Mouse (Mus musculus): Measurements from ENCODE around the gene Esrrb. TPM values are rescaled to one million over a fixed set of nuclear protein-coding genes. Genes with fewer than 3 reads are reported as not detected.
A peak's percentile ranks its signal among the peaks of the same experiment; 100 is the strongest.

Esrrb gene
- polyA plus RNA-seq (2014; fragmentation: Nextera tagmentation; extraction: Ambion mirVana): 0.14 and 0.38 TPM in 2 replicates

- DNase-seq (ENCODE audit: low spot score): no peak
- WGBS: 31% methylated on average over 22 of the region's 22 CpGs
- Histone ChIP-seq H3K4me2 (ENCODE audit: low read depth, low read length) (no peak within 1 kb of the TSS), H3K4me1 (ENCODE audit: control insufficient read depth, insufficient read depth, low read length) (no peaks in the 10 kb centered on the region), H3K9me3 (replicated peaks; ENCODE audit: control insufficient read depth, low read length) (no peaks in the 10 kb centered on the region), H3K9ac (replicated peaks; ENCODE audit: low read length) (no peak within 1 kb of the TSS), H3K27ac (replicated peaks; ENCODE audit: low read depth, low read length) (no peak within 1 kb of the TSS), H3K36me3 (replicated peaks; ENCODE audit: control insufficient read depth, insufficient read depth, low read depth, low read length) (no peaks in the 10 kb centered on the region), H3K4me3 (ENCODE audit: low read depth, low read length) (no peak within 1 kb of the TSS), H3K27me3 (ENCODE audit: control insufficient read depth, insufficient read depth, low read length) (no peaks in the 10 kb centered on the region)
- ATAC-seq (replicated peaks; ENCODE audit: insufficient number of reproducible peaks, low FRiP score, low TSS enrichment, low read depth): 0 out of 2 replicates have a peak, but pooled peaks have one; percentile 63
Observed at GRCm38 (mm10) chr12:86360696-86361631, at the start of gene Esrrb. Gene Esrrb, plus strand, starts transcription at chr12:86361117.

GRCm38 (mm10) chr12:86320629-86321028 is 40.3 kb upstream of the Esrrb start:
- Histone ChIP-seq H3K27me3 (ENCODE audit: control insufficient read depth, insufficient read depth, low read length) (no peaks in the 10 kb centered on the region), H3K36me3 (replicated peaks; ENCODE audit: control insufficient read depth, insufficient read depth, low read depth, low read length) (no peaks in the 10 kb centered on the region), H3K9ac (replicated peaks; ENCODE audit: low read length) (0 out of 2 replicates have a peak overlapping the region, but pooled peaks have one; percentile 2), H3K4me2 (ENCODE audit: low read depth, low read length) (no peak overlapping the region; the same call in 1 of the 2 replicates), H3K4me3 (ENCODE audit: low read depth, low read length) (no peak overlapping the region), H3K4me1 (ENCODE audit: control insufficient read depth, insufficient read depth, low read length) (no peaks in the 10 kb centered on the region; the same call in 1 of the 2 replicates), H3K27ac (replicated peaks; ENCODE audit: low read depth, low read length) (no peak overlapping the region), H3K9me3 (replicated peaks; ENCODE audit: control insufficient read depth, low read length) (no peaks in the 10 kb centered on the region)
- DNase-seq (ENCODE audit: low spot score) (peak; percentile 8), ATAC-seq (replicated peaks; ENCODE audit: insufficient number of reproducible peaks, low FRiP score, low TSS enrichment, low read depth) (no peak)
- WGBS: 13% methylated on average over 12 of the region's 12 CpGs

GRCm38 (mm10) chr12:86324297-86324696 is 36.6 kb upstream of the Esrrb start:
- Histone ChIP-seq H3K4me1 (ENCODE audit: control insufficient read depth, insufficient read depth, low read length) (no peaks in the 10 kb centered on the region; the same call in 1 of the 2 replicates), H3K9ac (replicated peaks; ENCODE audit: low read length) (no peak overlapping the region), H3K4me2 (ENCODE audit: low read depth, low read length) (no peak overlapping the region), H3K27ac (replicated peaks; ENCODE audit: low read depth, low read length) (no peak overlapping the region), H3K27me3 (ENCODE audit: control insufficient read depth, insufficient read depth, low read length) (no peaks in the 10 kb centered on the region), H3K4me3 (ENCODE audit: low read depth, low read length) (no peak overlapping the region), H3K9me3 (replicated peaks; ENCODE audit: control insufficient read depth, low read length) (no peaks in the 10 kb centered on the region), H3K36me3 (replicated peaks; ENCODE audit: control insufficient read depth, insufficient read depth, low read depth, low read length) (no peaks in the 10 kb centered on the region)
- 33% methylated on average over 3 of the region's 3 CpGs for WGBS
- no peak for ATAC-seq (replicated peaks; ENCODE audit: insufficient number of reproducible peaks, low FRiP score, low TSS enrichment, low read depth)
- DNase-seq (ENCODE audit: low spot score): no peak

DNA sequence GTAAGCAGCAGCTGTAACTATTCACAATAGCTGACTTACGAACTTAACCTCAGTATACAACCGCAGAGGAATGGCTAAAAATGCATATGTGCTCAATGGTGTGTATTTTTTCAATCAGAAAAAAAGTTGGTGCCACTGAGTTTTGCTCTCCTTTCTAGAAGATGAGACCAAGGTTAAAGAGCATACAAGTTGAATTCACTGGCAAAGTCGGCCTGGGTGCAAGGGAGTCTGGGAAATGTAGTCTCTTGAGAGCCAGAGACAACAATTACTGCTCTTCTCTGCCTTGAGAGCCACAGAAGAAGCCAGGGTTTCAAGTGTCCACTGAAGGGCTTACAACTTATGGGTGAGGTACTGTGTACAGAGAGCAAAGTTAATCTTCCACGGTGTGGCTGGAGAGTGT is 31.1 kb upstream of the Esrrb start:
- ATAC-seq (replicated peaks; ENCODE audit: insufficient number of reproducible peaks, low FRiP score, low TSS enrichment, low read depth) (no peak), DNase-seq (ENCODE audit: low spot score) (no peak)
- no peaks in the 10 kb centered on the region for H3K4me1 ChIP-seq (ENCODE audit: control insufficient read depth, insufficient read depth, low read length)
- no peaks in the 10 kb centered on the region for H3K27me3 ChIP-seq (ENCODE audit: control insufficient read depth, insufficient read depth, low read length)
- H3K9ac ChIP-seq (replicated peaks; ENCODE audit: low read length): no peak overlapping the region
- no peak overlapping the region for H3K27ac ChIP-seq (replicated peaks; ENCODE audit: low read depth, low read length)
- no peaks in the 10 kb centered on the region for H3K9me3 ChIP-seq (replicated peaks; ENCODE audit: control insufficient read depth, low read length)
- H3K36me3 ChIP-seq (replicated peaks; ENCODE audit: control insufficient read depth, insufficient read depth, low read depth, low read length): no peaks in the 10 kb centered on the region
- no peak overlapping the region for H3K4me3 ChIP-seq (ENCODE audit: low read depth, low read length)
- WGBS: 55% methylated on average over 4 of the region's 4 CpGs
- no peak overlapping the region for H3K4me2 ChIP-seq (ENCODE audit: low read depth, low read length)

- no peaks in the 10 kb centered on the region for H3K4me1 ChIP-seq (ENCODE audit: control insufficient read depth, insufficient read depth, low read length)
- H3K4me2 ChIP-seq (ENCODE audit: low read depth, low read length): no peak overlapping the region; the same call in 1 of the 2 replicates
- WGBS: 84% methylated on average over 9 of the region's 9 CpGs
- no peak overlapping the region for H3K9ac ChIP-seq (replicated peaks; ENCODE audit: low read length)
- H3K36me3 ChIP-seq (replicated peaks; ENCODE audit: control insufficient read depth, insufficient read depth, low read depth, low read length): no peaks in the 10 kb centered on the region
- H3K27me3 ChIP-seq (ENCODE audit: control insufficient read depth, insufficient read depth, low read length): no peaks in the 10 kb centered on the region
- H3K9me3 ChIP-seq (replicated peaks; ENCODE audit: control insufficient read depth, low read length): no peaks in the 10 kb centered on the region
- no peak for ATAC-seq (replicated peaks; ENCODE audit: insufficient number of reproducible peaks, low FRiP score, low TSS enrichment, low read depth)
- H3K27ac ChIP-seq (replicated peaks; ENCODE audit: low read depth, low read length): no peak overlapping the region
- H3K4me3 ChIP-seq (ENCODE audit: low read depth, low read length): no peak overlapping the region
- no peak for DNase-seq (ENCODE audit: low spot score)
Observed at GRCm38 (mm10) chr12:86330684-86331083, 30.2 kb upstream of the Esrrb start.

DNA sequence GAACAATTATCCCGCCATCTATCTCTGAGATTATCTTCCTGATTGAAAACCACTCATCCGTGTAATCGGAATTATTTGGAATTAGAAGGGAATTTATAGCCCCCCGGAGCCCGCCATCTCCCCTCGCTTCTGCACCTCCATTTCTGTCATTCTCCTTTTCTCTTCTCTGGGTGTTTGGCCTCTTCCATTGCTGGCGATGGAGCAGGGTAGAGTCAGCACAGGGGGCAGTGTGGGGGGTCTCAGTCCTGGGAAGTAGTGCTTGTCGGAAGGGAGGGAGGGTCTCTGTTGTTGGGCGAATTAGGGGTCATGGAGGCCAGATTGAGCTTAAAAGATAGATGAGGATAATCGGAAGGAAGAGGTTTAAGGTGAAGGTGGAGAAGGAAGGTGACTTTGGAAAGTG is 29.7 kb upstream of the Esrrb start:
- Histone ChIP-seq H3K4me1 (ENCODE audit: control insufficient read depth, insufficient read depth, low read length) (no peaks in the 10 kb centered on the region), H3K27ac (replicated peaks; ENCODE audit: low read depth, low read length) (no peak overlapping the region), H3K27me3 (ENCODE audit: control insufficient read depth, insufficient read depth, low read length) (no peaks in the 10 kb centered on the region), H3K36me3 (replicated peaks; ENCODE audit: control insufficient read depth, insufficient read depth, low read depth, low read length) (no peaks in the 10 kb centered on the region), H3K9me3 (replicated peaks; ENCODE audit: control insufficient read depth, low read length) (no peaks in the 10 kb centered on the region), H3K4me2 (ENCODE audit: low read depth, low read length) (no peak overlapping the region), H3K9ac (replicated peaks; ENCODE audit: low read length) (no peak overlapping the region), H3K4me3 (ENCODE audit: low read depth, low read length) (no peak overlapping the region)
- ATAC-seq (replicated peaks; ENCODE audit: insufficient number of reproducible peaks, low FRiP score, low TSS enrichment, low read depth): no peak
- no peak for DNase-seq (ENCODE audit: low spot score)
- WGBS: 74% methylated on average over 10 of the region's 10 CpGs

DNA sequence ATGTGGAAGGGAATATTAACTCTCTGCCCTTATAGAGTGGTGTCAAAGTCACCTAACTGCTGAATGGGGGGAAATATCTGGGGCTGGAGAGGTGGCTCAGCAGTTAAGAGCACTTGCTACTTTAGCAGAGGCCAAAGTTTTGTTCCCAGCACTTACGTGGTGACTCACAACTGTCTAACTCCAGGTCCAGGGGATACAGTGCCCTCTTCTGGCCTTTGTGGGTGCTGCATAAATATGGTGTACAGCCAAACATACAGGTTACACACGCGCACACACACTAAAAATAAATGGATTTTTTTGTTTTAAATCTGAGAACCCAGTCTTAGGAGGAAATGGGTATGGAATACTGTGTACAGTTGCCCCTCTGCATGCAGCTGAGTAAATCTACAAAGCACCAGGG is 24.7 kb upstream of the Esrrb start:
- no peak for DNase-seq (ENCODE audit: low spot score)
- Histone ChIP-seq H3K9me3 (replicated peaks; ENCODE audit: control insufficient read depth, low read length) (no peaks in the 10 kb centered on the region), H3K4me2 (ENCODE audit: low read depth, low read length) (no peak overlapping the region), H3K27me3 (ENCODE audit: control insufficient read depth, insufficient read depth, low read length) (no peaks in the 10 kb centered on the region), H3K4me3 (ENCODE audit: low read depth, low read length) (no peak overlapping the region), H3K4me1 (ENCODE audit: control insufficient read depth, insufficient read depth, low read length) (no peaks in the 10 kb centered on the region), H3K9ac (replicated peaks; ENCODE audit: low read length) (no peak overlapping the region), H3K27ac (replicated peaks; ENCODE audit: low read depth, low read length) (no peak overlapping the region), H3K36me3 (replicated peaks; ENCODE audit: control insufficient read depth, insufficient read depth, low read depth, low read length) (no peaks in the 10 kb centered on the region)
- ATAC-seq (replicated peaks; ENCODE audit: insufficient number of reproducible peaks, low FRiP score, low TSS enrichment, low read depth): no peak
- WGBS: 87% methylated on average over 3 of the region's 3 CpGs

GRCm38 (mm10) chr12:86336887-86337286 is 24.0 kb upstream of the Esrrb start:
- Histone ChIP-seq H3K4me2 (ENCODE audit: low read depth, low read length) (no peak overlapping the region), H3K4me3 (ENCODE audit: low read depth, low read length) (no peak overlapping the region), H3K27me3 (ENCODE audit: control insufficient read depth, insufficient read depth, low read length) (no peaks in the 10 kb centered on the region), H3K27ac (replicated peaks; ENCODE audit: low read depth, low read length) (no peak overlapping the region), H3K36me3 (replicated peaks; ENCODE audit: control insufficient read depth, insufficient read depth, low read depth, low read length) (no peaks in the 10 kb centered on the region), H3K4me1 (ENCODE audit: control insufficient read depth, insufficient read depth, low read length) (no peaks in the 10 kb centered on the region), H3K9me3 (replicated peaks; ENCODE audit: control insufficient read depth, low read length) (no peaks in the 10 kb centered on the region), H3K9ac (replicated peaks; ENCODE audit: low read length) (no peak overlapping the region)
- no peak for DNase-seq (ENCODE audit: low spot score)
- 43% methylated on average over 7 of the region's 7 CpGs for WGBS
- ATAC-seq (replicated peaks; ENCODE audit: insufficient number of reproducible peaks, low FRiP score, low TSS enrichment, low read depth): no peak
